Mouse (Mus musculus) embryonic fibroblast, embryonic 13.5 days (primary cell): ENCODE measurements around the gene Tspan13.

Source experiments
- CTCF ChIP-seq: IDR thresholded peaks from 2 replicates; pipeline ENCODE4 v1.5.1; 2011; ENCODE audit warnings: mild to moderate bottlenecking, control low read depth, low read length, moderate library complexity, borderline replicate concordance; ENCODE audit not compliant: insufficient read depth
- POLR2A ChIP-seq: IDR thresholded peaks from 2 replicates; pipeline ENCODE4 v1.6.1; 2011; ENCODE audit warnings: low read depth, mild to moderate bottlenecking, control low read depth, low read length, moderate library complexity

GRCm38 (mm10) chr12:36057699-36058098 lies 15.4 kb upstream of the Tspan13 start:
- TF ChIP-seq POLR2A = no peak
- TF ChIP-seq CTCF = no peak
